Mouse (Mus musculus): Measurements from ENCODE around the gene Fbxo2. TPM values are rescaled to one million over a fixed set of nuclear protein-coding genes. Genes with fewer than 3 reads are reported as not detected.
"Not testable (repeated sequence)": the region's sequence is repeated elsewhere in the genome, so short reads cannot be mapped to it uniquely, and the experiment has no call there.

Fbxo2 gene
- polyA plus RNA-seq, 1 experiment from 2014 or later = 7.1 TPM

DNA sequence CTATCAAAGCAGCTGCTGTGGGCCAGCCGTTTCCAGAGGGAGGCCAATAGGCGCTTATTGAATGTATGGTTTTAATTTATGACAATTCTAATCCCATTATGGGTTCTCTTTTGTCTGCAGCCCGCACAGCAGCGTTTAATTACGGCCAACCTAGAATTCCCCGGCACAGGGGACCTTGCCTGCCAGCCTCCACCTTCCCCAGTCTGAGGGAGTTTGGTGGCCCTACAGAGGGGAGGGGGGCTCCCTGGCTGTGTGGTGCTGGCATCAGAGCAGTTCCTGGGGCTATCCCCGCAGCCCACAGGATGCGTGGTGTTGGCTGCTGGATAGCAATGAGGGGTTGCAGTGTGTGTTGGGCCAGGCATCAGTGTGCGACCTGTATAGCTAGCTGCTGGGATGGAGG, 24.1 kb downstream of the Fbxo2 start:
- Histone ChIP-seq H3K9ac (no peak overlapping the region), H3K4me3 (no peak overlapping the region), H3K9me3 (no peaks in the 10 kb centered on the region), H3K4me1 (replicated peaks) (peaks cover 13% of the 10 kb centered on the region; the same call in 1 of the 2 replicates), H3K4me2 (no peak overlapping the region), H3K27me3 (0 out of 2 replicates have a peak, but pooled peaks cover 3% of the 10 kb centered on the region), H3K36me3 (no peaks in the 10 kb centered on the region), H3K27ac (no peak overlapping the region; the same call in 1 of the 2 replicates)
- no peak for ATAC-seq (ENCODE audit: low FRiP score)
- 51% methylated on average over 9 of the region's 9 CpGs for WGBS

DNA sequence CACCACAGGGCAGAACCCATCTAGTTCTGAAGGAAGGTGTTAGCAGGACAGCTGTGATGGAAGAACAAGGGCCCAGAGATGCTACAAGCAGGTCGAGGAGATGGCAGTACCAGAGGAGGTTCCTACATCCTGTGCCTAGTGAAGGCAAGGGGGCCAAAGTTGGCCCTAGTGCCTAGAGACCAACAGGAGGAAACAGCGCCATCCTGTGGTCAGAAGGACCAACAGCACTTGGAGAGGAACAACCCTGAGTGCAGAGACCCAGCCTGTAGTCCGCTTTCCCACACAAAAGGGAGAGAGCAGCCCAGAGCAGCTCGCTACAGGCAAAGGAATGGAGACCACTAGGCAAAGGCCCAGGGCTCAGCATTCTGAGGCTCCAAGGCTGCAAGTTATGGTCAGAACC, 25.4 kb downstream of the Fbxo2 start:
- no peaks in the 10 kb centered on the region for H3K36me3 ChIP-seq
- H3K27me3 ChIP-seq = 0 out of 2 replicates have a peak, but pooled peaks cover 3% of the 10 kb centered on the region
- WGBS = 73% methylated on average over 4 of the region's 4 CpGs
- ATAC-seq (ENCODE audit: low FRiP score) = no peak
- H3K9ac ChIP-seq = no peak overlapping the region
- H3K4me2 ChIP-seq = no peak overlapping the region
- no peak overlapping the region for H3K27ac ChIP-seq
- no peaks in the 10 kb centered on the region for H3K9me3 ChIP-seq
- H3K4me1 ChIP-seq (replicated peaks) = peaks cover 13% of the 10 kb centered on the region; the same call in 1 of the 2 replicates
- H3K4me3 ChIP-seq = no peak overlapping the region

DNA sequence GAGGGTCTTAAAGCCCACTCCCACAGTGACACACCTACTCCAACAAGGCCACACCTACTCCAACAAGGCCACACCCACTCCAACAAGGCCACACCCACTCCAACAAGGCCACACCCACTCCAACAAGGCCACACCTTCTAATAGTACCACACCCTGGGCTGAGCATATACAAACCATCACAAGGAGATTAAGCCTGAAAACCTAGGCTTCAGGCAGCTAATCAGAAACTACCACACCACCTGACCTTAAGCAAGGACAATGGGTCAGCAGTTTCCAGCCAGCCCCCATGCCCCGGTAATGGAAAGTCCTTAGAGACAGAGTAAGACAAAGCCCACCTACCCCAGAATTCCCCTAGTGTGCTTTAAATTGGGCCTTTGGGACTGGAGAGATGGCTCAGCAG, 28.3 kb downstream of the Fbxo2 start:
- H3K4me1 ChIP-seq (replicated peaks) = peaks cover 16% of the 10 kb centered on the region
- H3K27ac ChIP-seq; H3K9ac ChIP-seq; H3K36me3 ChIP-seq; H3K4me3 ChIP-seq; H3K4me2 ChIP-seq; ATAC-seq (ENCODE audit: low FRiP score); H3K9me3 ChIP-seq; H3K27me3 ChIP-seq: not testable (repeated sequence)
- 97% methylated on average over 1 of the region's 1 CpGs for WGBS

DNA sequence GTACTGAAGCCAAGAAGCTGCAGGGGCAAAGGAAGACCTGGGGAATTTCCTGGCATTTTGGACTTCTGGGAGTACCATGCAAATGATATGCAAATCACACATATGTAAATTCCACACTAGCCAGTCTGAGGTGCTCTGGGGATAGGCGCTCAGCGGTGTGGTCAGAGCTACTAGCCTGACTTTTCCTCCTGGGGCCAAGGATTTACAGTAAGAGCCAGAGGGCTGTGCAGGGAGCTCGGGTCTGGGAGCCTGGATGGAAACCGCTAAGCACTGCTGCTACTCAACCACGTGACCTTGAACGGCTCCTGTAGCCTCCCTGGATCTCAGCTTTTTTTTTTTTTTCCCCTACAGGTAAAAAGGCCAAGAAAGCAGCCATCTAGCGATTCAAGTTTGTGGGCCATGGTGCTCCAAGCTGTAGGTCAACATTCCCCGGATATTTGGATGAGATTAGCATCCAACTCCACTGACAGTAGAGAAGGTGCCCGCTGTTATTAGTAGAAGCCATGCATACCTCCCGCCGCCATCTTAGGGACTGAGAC, 32.4 kb downstream of the Fbxo2 start:
- Histone ChIP-seq H3K4me1 (replicated peaks) (peaks cover 12% of the 10 kb centered on the region), H3K27me3 (0 out of 2 replicates have a peak, but pooled peaks cover under 1% of the 10 kb centered on the region), H3K27ac (no peak overlapping the region), H3K9me3 (no peaks in the 10 kb centered on the region), H3K36me3 (no peaks in the 10 kb centered on the region), H3K4me2 (no peak overlapping the region), H3K9ac (no peak overlapping the region), H3K4me3 (no peak overlapping the region)
- 34% methylated on average over 11 of the region's 11 CpGs for WGBS
- no peak for ATAC-seq (ENCODE audit: low FRiP score)

DNA sequence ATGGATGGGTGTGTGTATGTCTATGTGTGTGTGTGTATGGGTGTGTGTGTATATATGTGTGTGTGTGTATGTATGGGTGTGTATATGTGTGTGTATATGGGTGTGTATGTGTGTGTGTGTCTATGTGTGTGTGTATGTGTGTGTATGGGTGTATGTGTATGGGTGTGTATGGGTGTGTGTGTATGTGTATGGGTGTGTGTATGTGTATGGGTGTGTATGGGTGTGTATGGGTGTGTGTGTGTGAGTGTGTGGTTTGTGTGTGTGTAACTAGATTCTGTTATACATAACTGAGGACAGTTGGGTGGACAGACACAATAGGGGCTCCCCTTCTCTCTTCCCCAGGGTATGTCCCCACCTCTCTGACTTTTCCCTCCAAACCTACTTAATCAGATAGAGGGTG, 34.0 kb downstream of the Fbxo2 start:
- H3K36me3 ChIP-seq = no peaks in the 10 kb centered on the region
- H3K9me3 ChIP-seq = no peaks in the 10 kb centered on the region
- H3K9ac ChIP-seq = no peak overlapping the region
- no peak overlapping the region for H3K4me2 ChIP-seq
- H3K27ac ChIP-seq = no peak overlapping the region
- H3K4me3 ChIP-seq = no peak overlapping the region
- no peak for ATAC-seq (ENCODE audit: low FRiP score)
- peaks cover 26% of the 10 kb centered on the region for H3K4me1 ChIP-seq (replicated peaks)
- H3K27me3 ChIP-seq = no peaks in the 10 kb centered on the region

DNA sequence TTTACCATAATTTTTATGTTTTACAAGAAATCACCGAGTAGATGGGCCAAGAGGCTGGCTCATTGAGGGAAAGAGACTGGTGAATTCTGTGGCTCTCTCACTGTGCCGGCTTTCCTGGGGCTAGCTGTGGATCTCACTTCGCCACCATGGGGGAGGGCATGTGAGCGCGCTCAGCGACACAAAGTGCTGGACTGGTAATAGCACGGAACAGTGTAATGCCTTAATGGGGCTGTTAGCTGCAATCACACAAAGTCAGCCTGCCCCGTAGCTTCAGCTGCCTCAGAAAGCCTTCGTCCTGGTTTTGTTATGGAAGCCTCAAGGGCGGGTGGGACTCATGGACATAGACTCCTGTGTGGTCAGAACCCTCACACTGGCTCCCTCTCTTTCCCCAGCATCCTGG, 38.3 kb downstream of the Fbxo2 start:
- ATAC-seq (ENCODE audit: low FRiP score) = 0 out of 2 replicates have a peak, but pooled peaks have one; percentile 18
- Histone ChIP-seq H3K9me3 (no peaks in the 10 kb centered on the region), H3K27me3 (peaks cover 7% of the 10 kb centered on the region; the same call in 1 of the 2 replicates), H3K4me3 (no peak overlapping the region), H3K27ac (no peak overlapping the region; the same call in 1 of the 2 replicates), H3K9ac (no peak overlapping the region), H3K4me2 (no peak overlapping the region), H3K36me3 (no peaks in the 10 kb centered on the region), H3K4me1 (replicated peaks) (peaks cover 24% of the 10 kb centered on the region)
- WGBS = 40% methylated on average over 10 of the region's 10 CpGs

DNA sequence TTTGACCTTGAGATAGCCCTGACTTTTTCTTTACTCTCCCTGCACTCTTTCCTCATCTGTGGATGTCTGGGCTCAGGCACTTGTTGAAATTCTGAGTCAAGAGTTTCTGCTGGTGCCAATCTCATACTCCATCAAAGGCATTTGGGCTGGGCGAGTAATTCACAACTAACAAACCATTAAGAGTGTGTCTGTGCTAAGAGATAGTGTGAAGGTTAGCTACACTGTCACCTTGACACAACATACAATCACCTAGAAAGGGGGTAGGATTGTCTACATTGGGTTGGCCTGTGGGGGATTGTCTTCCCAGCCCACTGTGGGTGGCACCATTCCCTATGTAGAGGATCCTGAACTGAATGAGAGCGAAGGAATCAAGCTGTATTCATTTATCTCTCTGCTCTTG, 43.1 kb downstream of the Fbxo2 start:
- ATAC-seq (ENCODE audit: low FRiP score) = no peak
- Histone ChIP-seq H3K9me3 (no peaks in the 10 kb centered on the region), H3K27me3 (peaks cover 7% of the 10 kb centered on the region; the same call in 1 of the 2 replicates), H3K27ac (no peak overlapping the region), H3K4me1 (replicated peaks) (peaks cover 30% of the 10 kb centered on the region), H3K9ac (no peak overlapping the region), H3K4me3 (no peak overlapping the region), H3K36me3 (no peaks in the 10 kb centered on the region), H3K4me2 (no peak overlapping the region)
- 94% methylated on average over 2 of the region's 2 CpGs for WGBS

DNA sequence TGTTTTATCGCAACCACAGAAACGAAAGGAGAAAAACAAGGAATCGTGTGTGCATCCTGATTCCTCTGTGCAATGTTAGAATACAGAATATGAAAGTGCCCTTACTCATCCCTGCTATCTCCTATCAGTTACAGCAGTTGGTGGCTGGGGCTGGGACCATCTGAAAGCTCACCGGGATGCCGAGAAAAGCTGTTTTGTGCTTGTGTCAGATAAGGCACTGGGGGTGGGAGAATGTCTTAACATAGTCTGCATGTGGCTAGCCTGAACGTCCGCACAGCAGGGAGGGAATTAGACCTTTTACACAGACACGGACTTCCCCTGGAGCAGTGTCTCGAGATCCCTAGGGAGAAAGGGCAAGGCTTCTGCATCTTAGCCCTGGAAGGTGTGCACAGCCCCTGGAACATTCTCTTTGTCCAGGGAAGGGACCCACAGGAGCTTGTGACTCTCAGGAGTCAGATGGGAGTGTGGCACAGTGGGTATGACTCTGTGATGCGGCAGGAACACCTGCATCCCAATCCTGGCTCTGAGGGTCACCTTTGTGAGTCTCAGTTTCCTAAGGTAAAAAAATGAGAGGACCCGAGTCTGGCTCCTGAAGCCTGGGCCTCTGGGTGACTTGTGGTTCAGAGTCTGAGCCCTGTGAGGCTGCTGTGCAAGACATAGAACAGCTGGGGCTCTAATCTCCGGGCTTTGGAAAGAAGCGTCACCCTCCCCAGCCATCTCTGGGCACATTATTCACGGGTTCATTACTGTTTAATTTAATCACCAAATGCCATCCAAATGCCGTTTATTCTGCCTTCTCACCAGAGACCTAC, 43.8 kb downstream of the Fbxo2 start:
- Histone ChIP-seq H3K9me3 (no peaks in the 10 kb centered on the region), H3K4me3 (no peak overlapping the region), H3K27ac (peak overlapping the region; percentile 53; the same call in 1 of the 2 replicates), H3K36me3 (no peaks in the 10 kb centered on the region), H3K27me3 (peaks cover 7% of the 10 kb centered on the region; the same call in 1 of the 2 replicates), H3K4me2 (no peak overlapping the region), H3K9ac (peak overlapping the region; percentile 14; the same call in 1 of the 2 replicates), H3K4me1 (replicated peaks) (peaks cover 23% of the 10 kb centered on the region)
- WGBS = 51% methylated on average over 15 of the region's 15 CpGs
- no peak for ATAC-seq (ENCODE audit: low FRiP score)

DNA sequence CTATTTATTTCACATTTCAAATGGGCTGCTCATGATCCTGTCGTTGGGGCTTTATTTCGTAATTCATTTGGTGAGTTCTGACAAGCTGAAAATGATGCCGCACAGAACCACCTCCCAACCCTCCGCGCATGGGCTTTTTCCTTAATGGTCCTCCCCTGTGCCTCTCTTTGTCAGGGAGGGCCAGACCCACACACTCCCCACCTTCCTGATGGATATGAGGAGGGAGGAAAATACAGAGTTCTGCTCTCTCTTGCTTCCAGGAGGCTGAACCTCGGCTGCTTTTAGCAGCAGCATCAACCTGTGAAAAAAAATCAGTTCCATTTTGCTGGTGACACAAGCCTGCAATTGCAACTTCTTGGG, 44.4 kb downstream of the Fbxo2 start:
- 39% methylated on average over 6 of the region's 6 CpGs for WGBS
- no peak for ATAC-seq (ENCODE audit: low FRiP score)
- Histone ChIP-seq H3K9ac (no peak overlapping the region), H3K4me3 (no peak overlapping the region), H3K27ac (peak overlapping the region; percentile 53; the same call in 1 of the 2 replicates), H3K9me3 (no peaks in the 10 kb centered on the region), H3K4me1 (replicated peaks) (peaks cover 22% of the 10 kb centered on the region), H3K4me2 (no peak overlapping the region), H3K36me3 (no peaks in the 10 kb centered on the region), H3K27me3 (peaks cover 7% of the 10 kb centered on the region; the same call in 1 of the 2 replicates)

DNA sequence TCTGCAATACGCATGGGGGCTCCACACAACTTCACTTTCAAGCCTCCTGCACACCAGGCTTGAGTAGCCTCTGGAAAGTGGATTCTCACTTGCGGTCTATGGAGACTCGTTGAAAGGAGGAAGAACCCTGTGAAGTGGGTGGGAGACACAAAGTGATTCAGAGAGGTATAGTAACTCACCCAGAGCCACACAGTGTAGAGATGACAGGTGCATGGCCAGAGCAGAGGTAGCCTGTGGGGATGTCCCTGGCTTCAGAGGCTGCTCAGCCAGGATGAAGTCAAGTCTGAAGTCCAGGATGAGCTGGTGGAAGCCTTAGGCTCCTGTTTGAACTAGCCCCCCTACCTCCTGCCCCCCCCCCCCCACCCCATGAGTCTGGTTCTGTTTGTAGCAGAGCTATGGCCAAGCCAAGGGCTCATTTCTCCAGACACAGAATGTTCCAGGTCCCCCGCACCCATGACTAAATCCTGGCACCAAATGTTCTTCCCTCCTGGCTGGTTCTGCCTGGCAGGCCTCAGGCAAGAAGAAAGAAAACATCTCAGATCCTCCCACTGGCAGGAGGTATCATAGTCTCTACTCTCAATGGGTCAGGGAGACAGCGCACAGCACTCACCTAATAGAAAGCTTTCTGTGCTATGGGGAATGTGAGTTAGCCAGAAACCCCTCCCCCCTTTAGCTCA, 54.2 kb downstream of the Fbxo2 start:
- Histone ChIP-seq H3K4me3 (no peak overlapping the region), H3K4me1 (replicated peaks) (peaks cover 33% of the 10 kb centered on the region), H3K36me3 (no peaks in the 10 kb centered on the region), H3K4me2 (no peak overlapping the region), H3K9ac (no peak overlapping the region), H3K27ac (0 out of 2 replicates have a peak overlapping the region, but pooled peaks have one; percentile 18), H3K27me3 (peaks cover 9% of the 10 kb centered on the region), H3K9me3 (no peaks in the 10 kb centered on the region)
- 59% methylated on average over 5 of the region's 5 CpGs for WGBS
- ATAC-seq (ENCODE audit: low FRiP score) = 0 out of 2 replicates have a peak, but pooled peaks have one; percentile 32

DNA sequence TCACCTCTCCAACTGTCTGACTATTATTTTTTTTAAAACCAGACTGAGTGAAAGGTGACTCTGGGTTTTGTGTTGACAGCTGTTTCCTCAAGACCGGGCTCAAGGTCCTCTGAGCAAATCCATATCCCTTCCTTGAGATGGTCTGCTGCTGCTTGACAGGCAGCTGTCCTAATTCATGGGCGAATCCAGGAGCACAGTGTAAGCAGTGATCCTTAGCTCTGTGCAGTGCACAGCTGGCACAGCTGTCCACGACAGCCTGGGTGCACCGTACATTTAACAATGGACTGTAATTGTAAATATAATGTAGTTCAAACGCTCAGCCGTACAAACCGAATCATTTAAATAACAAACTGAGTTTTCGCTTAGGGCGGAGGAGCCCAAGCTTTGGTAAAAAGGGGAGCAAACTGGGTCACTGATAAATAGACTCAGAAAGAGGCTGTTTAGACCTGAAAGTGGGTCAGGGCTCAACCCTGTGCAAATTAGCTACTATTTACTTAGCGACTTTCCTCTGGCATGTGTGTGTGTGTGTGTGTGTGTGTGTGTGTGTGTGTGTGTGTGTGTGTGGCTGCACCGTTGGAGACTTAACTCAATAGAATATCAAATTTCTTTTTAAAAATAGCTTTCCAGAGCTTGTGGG, 55.0 kb downstream of the Fbxo2 start:
- no peak for ATAC-seq (ENCODE audit: low FRiP score)
- WGBS = 50% methylated on average over 11 of the region's 11 CpGs
- Histone ChIP-seq H3K9ac (no peak overlapping the region), H3K4me1 (replicated peaks) (peaks cover 34% of the 10 kb centered on the region), H3K9me3 (no peaks in the 10 kb centered on the region), H3K27me3 (peaks cover 13% of the 10 kb centered on the region), H3K27ac (no peak overlapping the region), H3K36me3 (no peaks in the 10 kb centered on the region), H3K4me3 (no peak overlapping the region), H3K4me2 (no peak overlapping the region)

Measured in hindbrain, embryonic 13.5 days (tissue).